Mouse (Mus musculus): ENCODE measurements around the gene Iqsec1.

DNA sequence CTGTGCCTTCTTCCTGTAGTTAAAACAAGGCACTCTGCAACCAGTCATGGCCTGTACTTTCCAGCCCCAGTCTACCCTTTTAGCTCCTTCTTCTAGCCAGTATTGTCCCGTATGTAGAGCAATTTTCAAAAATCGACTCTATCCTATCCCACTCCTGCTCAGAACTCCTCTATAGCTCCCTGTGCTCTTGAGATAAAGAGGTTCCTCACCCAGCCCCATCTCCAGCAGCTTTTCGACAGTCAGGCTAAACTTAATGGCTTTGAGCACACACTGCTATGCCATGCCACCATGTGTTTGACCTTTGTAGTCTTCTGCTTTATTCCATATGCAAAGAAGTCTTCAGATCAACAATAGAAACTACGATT lies 247.4 kb downstream of the Iqsec1 start:
- TF ChIP-seq POLR2A (IDR thresholded peaks at IDR 0.05; ENCODE audit: insufficient read depth, low read length), result no peak
- TF ChIP-seq CTCF (IDR thresholded peaks at IDR 0.05; ENCODE audit: low read depth, low read length), result no peak
